Mouse (Mus musculus): ENCODE data around the gene Pcbp4. TPM values are rescaled to one million over a fixed set of nuclear protein-coding genes. Genes with fewer than 3 reads are reported as not detected.

Pcbp4 gene
- polyA plus RNA-seq, 1 experiment, result 59.9 TPM

DNA sequence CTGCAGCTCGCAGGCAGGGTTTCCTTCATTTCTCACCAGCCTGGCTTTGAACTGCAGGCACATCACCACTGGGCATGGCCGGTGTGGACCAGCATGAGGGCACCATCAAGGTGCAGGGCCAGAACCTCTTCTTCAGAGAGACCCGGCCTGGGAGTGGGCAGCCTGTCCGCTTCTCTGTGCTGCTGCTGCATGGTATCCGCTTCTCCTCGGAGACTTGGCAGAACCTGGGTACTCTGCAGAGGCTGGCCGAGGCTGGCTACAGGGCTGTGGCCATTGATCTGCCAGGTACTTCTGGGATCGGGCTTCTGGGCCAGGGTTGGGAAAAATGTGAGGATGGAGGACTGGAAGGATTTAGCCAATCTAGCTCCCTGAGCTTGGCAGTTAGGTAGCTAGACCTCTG is 3.1 kb upstream of the Pcbp4 start:
- Histone ChIP-seq H3K27ac (ENCODE audit: control insufficient read depth, insufficient read depth, low read length) (no peak overlapping the region), H3K36me3 (ENCODE audit: control insufficient read depth, insufficient read depth, low read length) (no peaks in the 10 kb centered on the region), H3K4me1 (replicated peaks; ENCODE audit: control insufficient read depth, insufficient read depth, low read length) (peaks cover 34% of the 10 kb centered on the region), H3K27me3 (ENCODE audit: control insufficient read depth, insufficient read depth, low read length) (no peaks in the 10 kb centered on the region), H3K4me3 (ENCODE audit: control insufficient read depth, insufficient read depth, low read length) (no peak overlapping the region)
- 97% methylated on average over 8 of the region's 8 CpGs for WGBS
- TF ChIP-seq POLR2A (IDR thresholded peaks at IDR 0.05; ENCODE audit: control insufficient read depth, extremely low read depth, insufficient read depth, low read length, poor library complexity), result no peak
- no peak for TF ChIP-seq CTCF (IDR thresholded peaks at IDR 0.05; ENCODE audit: borderline replicate concordance, control insufficient read depth, extremely low read depth, insufficient read depth, low read length, poor library complexity)
- no peak for DNase-seq

DNA sequence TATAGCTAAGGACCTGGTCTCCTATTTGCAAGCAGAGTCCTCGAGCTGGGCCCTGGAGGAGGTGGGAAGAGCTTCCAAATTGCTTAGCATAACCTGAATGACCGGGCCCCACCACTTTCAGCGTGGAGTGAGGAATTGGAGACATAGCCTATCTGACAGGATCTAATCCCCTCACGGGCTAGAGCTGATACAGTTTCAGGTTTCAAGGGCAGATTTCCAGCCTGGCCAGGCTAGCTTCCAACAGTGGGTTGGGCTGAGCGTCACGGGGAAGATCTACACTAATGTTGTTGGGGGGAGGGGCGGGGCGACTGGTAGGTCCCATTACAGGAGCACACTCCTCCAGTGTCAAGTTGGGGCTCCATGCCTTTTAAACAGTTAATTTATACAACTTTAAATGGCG is 2.4 kb upstream of the Pcbp4 start:
- no peaks in the 10 kb centered on the region for H3K36me3 ChIP-seq (ENCODE audit: control insufficient read depth, insufficient read depth, low read length)
- no peak for TF ChIP-seq CTCF (IDR thresholded peaks at IDR 0.05; ENCODE audit: borderline replicate concordance, control insufficient read depth, extremely low read depth, insufficient read depth, low read length, poor library complexity)
- TF ChIP-seq POLR2A (IDR thresholded peaks at IDR 0.05; ENCODE audit: control insufficient read depth, extremely low read depth, insufficient read depth, low read length, poor library complexity), result no peak
- DNase-seq, result no peak
- no peak overlapping the region for H3K4me3 ChIP-seq (ENCODE audit: control insufficient read depth, insufficient read depth, low read length)
- no peak overlapping the region for H3K27ac ChIP-seq (ENCODE audit: control insufficient read depth, insufficient read depth, low read length)
- peaks cover 34% of the 10 kb centered on the region for H3K4me1 ChIP-seq (replicated peaks; ENCODE audit: control insufficient read depth, insufficient read depth, low read length)
- 87% methylated on average over 9 of the region's 9 CpGs for WGBS
- H3K27me3 ChIP-seq (ENCODE audit: control insufficient read depth, insufficient read depth, low read length), result no peaks in the 10 kb centered on the region

DNA sequence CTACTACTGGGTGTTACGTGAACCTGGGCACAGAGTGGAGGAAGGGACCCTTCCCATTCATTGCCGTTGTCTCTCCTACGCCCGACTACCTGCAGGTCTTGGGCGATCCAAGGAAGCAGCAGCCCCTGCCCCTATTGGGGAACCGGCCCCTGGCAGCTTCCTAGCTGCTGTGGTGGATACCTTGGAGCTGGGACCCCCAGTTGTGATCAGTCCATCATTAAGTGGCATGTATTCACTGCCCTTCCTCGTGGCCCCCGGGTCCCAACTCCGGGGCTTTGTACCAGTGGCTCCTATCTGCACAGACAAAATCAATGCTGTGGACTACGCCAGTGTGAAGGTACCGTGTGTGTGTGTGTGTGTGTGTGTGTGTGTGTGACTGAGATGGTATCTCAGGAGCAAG is 1.8 kb upstream of the Pcbp4 start:
- WGBS, result 88% methylated on average over 11 of the region's 11 CpGs
- no peak overlapping the region for H3K27ac ChIP-seq (ENCODE audit: control insufficient read depth, insufficient read depth, low read length)
- H3K27me3 ChIP-seq (ENCODE audit: control insufficient read depth, insufficient read depth, low read length), result no peaks in the 10 kb centered on the region
- H3K36me3 ChIP-seq (ENCODE audit: control insufficient read depth, insufficient read depth, low read length), result no peaks in the 10 kb centered on the region
- H3K4me1 ChIP-seq (replicated peaks; ENCODE audit: control insufficient read depth, insufficient read depth, low read length), result peaks cover 31% of the 10 kb centered on the region
- no peak overlapping the region for H3K4me3 ChIP-seq (ENCODE audit: control insufficient read depth, insufficient read depth, low read length)
- DNase-seq, result no peak
- TF ChIP-seq POLR2A (IDR thresholded peaks at IDR 0.05; ENCODE audit: control insufficient read depth, extremely low read depth, insufficient read depth, low read length, poor library complexity) (no peak), CTCF (IDR thresholded peaks at IDR 0.05; ENCODE audit: borderline replicate concordance, control insufficient read depth, extremely low read depth, insufficient read depth, low read length, poor library complexity) (no peak)

DNA sequence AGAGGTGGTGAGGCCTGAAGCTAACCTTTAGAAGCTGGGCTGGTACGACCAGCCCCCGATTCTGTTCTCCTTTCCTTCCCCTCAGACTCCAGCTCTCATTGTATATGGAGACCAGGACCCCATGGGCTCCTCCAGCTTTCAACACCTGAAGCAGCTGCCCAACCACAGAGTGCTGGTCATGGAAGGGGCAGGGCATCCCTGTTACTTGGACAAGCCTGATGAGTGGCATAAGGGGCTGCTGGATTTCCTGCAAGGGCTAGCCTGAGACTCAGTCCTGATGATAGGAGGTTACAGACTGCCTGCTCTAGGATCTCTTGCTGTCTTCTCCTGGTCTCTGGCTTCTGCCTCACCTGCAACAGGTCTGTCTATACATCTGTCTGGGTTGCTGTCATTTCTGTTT is 1.2 kb upstream of the Pcbp4 start:
- Histone ChIP-seq H3K4me3 (ENCODE audit: control insufficient read depth, insufficient read depth, low read length) (no peak overlapping the region), H3K4me1 (replicated peaks; ENCODE audit: control insufficient read depth, insufficient read depth, low read length) (peaks cover 28% of the 10 kb centered on the region), H3K27ac (ENCODE audit: control insufficient read depth, insufficient read depth, low read length) (no peak overlapping the region), H3K36me3 (ENCODE audit: control insufficient read depth, insufficient read depth, low read length) (no peaks in the 10 kb centered on the region), H3K27me3 (ENCODE audit: control insufficient read depth, insufficient read depth, low read length) (no peaks in the 10 kb centered on the region)
- TF ChIP-seq CTCF (IDR thresholded peaks at IDR 0.05; ENCODE audit: borderline replicate concordance, control insufficient read depth, extremely low read depth, insufficient read depth, low read length, poor library complexity), result no peak
- TF ChIP-seq POLR2A (IDR thresholded peaks at IDR 0.05; ENCODE audit: control insufficient read depth, extremely low read depth, insufficient read depth, low read length, poor library complexity), result no peak
- WGBS, result 11% methylated on average over 2 of the region's 2 CpGs
- DNase-seq, result no peak

DNA sequence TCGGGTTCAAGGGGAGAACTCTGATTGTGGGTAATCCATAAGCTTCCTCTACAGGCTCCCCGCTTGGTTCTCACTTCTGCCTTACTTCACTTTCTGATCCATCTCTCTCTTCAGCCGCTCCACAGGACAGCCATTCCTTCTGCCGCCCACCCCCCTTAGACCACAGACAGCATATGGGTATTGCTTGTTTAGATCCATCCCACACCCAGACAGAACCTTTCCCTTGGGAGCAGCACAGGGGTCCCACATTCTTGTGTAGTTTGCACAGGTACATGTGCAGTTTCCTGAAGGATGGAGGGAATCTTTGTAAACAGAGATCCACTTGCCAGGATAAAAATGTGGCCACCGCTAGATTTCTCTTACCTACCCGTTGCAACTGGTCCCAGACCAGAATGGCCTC is 740 bp upstream of the Pcbp4 start:
- no peak overlapping the region for H3K27ac ChIP-seq (ENCODE audit: control insufficient read depth, insufficient read depth, low read length)
- TF ChIP-seq POLR2A (IDR thresholded peaks at IDR 0.05; ENCODE audit: control insufficient read depth, extremely low read depth, insufficient read depth, low read length, poor library complexity) (no peak), CTCF (IDR thresholded peaks at IDR 0.05; ENCODE audit: borderline replicate concordance, control insufficient read depth, extremely low read depth, insufficient read depth, low read length, poor library complexity) (no peak)
- no peak for DNase-seq
- H3K36me3 ChIP-seq (ENCODE audit: control insufficient read depth, insufficient read depth, low read length), result no peaks in the 10 kb centered on the region
- H3K27me3 ChIP-seq (ENCODE audit: control insufficient read depth, insufficient read depth, low read length), result no peaks in the 10 kb centered on the region
- H3K4me3 ChIP-seq (ENCODE audit: control insufficient read depth, insufficient read depth, low read length), result no peak overlapping the region
- WGBS, result 92% methylated on average over 6 of the region's 6 CpGs
- H3K4me1 ChIP-seq (replicated peaks; ENCODE audit: control insufficient read depth, insufficient read depth, low read length), result peaks cover 24% of the 10 kb centered on the region

DNA sequence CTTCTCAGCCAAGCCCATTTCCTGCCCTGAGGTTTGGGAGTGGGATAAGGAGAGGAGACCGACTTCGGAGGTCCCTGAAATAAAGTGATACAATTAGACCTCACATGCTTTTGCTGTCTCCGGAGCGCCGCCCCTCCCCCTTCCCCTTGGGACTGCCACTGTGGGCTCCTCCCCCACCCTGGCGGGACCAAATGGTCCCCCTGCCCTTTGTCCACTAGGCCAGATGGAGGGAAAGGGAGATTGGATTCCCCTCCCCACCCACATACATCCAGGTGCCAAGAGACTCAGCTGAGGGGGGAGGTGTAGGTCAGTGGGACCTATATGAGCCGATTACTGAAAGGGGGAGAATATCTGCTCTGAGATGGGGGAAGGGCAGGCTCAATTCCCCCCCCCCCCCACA is 270 bp upstream of the Pcbp4 start:
- WGBS, result 89% methylated on average over 7 of the region's 7 CpGs
- no peak for TF ChIP-seq CTCF (IDR thresholded peaks at IDR 0.05; ENCODE audit: borderline replicate concordance, control insufficient read depth, extremely low read depth, insufficient read depth, low read length, poor library complexity)
- TF ChIP-seq POLR2A (IDR thresholded peaks at IDR 0.05; ENCODE audit: control insufficient read depth, extremely low read depth, insufficient read depth, low read length, poor library complexity), result no peak
- DNase-seq, result no peak
- Histone ChIP-seq H3K4me3 (ENCODE audit: control insufficient read depth, insufficient read depth, low read length) (no peak overlapping the region), H3K36me3 (ENCODE audit: control insufficient read depth, insufficient read depth, low read length) (no peaks in the 10 kb centered on the region), H3K27ac (ENCODE audit: control insufficient read depth, insufficient read depth, low read length) (no peak overlapping the region), H3K27me3 (ENCODE audit: control insufficient read depth, insufficient read depth, low read length) (no peaks in the 10 kb centered on the region), H3K4me1 (replicated peaks; ENCODE audit: control insufficient read depth, insufficient read depth, low read length) (peaks cover 20% of the 10 kb centered on the region)

DNA sequence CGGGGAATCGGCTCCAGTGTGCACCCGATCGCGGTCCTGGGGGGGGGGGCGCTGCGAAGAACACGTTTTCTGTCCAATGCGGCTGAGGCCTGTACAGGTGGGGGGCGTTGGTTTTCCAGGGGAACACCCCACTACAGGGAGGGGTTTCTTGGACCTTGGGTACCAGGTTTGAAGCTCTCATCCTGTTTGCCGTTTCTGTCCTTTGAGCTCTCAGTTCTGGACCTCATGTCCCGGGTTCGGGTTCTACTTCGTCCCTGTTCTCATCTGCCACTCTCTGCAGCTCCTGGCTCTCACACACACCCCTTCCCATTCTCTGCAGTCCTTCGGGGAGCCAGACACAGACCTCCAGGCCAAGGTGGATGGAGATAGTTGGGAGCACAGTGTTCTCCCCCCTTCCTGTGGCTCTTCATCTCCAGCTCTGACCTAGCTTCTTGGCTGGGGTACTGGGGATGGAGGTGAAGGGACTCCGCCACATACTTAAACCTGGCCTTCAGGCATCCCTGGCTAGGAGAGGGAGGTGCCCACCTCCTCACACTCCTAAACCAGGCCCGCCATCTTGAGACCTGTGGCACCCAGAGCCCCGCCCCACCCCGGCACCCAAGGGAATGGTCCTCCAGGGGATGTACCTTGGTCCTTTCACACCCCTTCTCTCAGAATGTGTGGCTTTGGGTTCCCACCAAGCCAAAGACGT is 1.1 kb downstream of the Pcbp4 start:
- TF ChIP-seq CTCF (IDR thresholded peaks at IDR 0.05; ENCODE audit: borderline replicate concordance, control insufficient read depth, extremely low read depth, insufficient read depth, low read length, poor library complexity) (no peak), POLR2A (IDR thresholded peaks at IDR 0.05; ENCODE audit: control insufficient read depth, extremely low read depth, insufficient read depth, low read length, poor library complexity) (no peak)
- Histone ChIP-seq H3K27ac (ENCODE audit: control insufficient read depth, insufficient read depth, low read length) (no peak overlapping the region), H3K36me3 (ENCODE audit: control insufficient read depth, insufficient read depth, low read length) (no peaks in the 10 kb centered on the region), H3K4me3 (ENCODE audit: control insufficient read depth, insufficient read depth, low read length) (peak overlapping the region; percentile 43), H3K4me1 (replicated peaks; ENCODE audit: control insufficient read depth, insufficient read depth, low read length) (peaks cover 9% of the 10 kb centered on the region), H3K27me3 (ENCODE audit: control insufficient read depth, insufficient read depth, low read length) (no peaks in the 10 kb centered on the region)
- no peak for DNase-seq
- WGBS, result 31% methylated on average over 18 of the region's 20 CpGs

Data from thymus, adult 2 months (tissue).